Mouse (Mus musculus) cerebellum, postnatal 4 days (tissue): Measurements from ENCODE around the gene Nobox.

ENCODE experiments used
- DNase-seq, 2 experiments: peaks; one replicate each; pipeline ENCODE4 v3.0.0; 2022; ENCODE audit warnings: low spot score in 2 of 2, mixed read lengths in 1 of 2

Nobox gene

GRCm38 (mm10) chr6:43309454-43309853, at the start of gene Nobox:
Nobox (minus strand) TSS chr6:43309554.
- DNase-seq: no peak

- DNase-seq: no peak
These were observed 45.3 kb upstream of the Nobox start for GRCm38 (mm10) chr6:43354562-43355241.

GRCm38 (mm10) chr6:43353446-43353845, 44.1 kb upstream of the Nobox start:
- DNase-seq: no peak

- DNase-seq: no peak
These were observed 39.7 kb upstream of the Nobox start for GRCm38 (mm10) chr6:43349083-43349482.

- DNase-seq: no peak
These were observed 38.3 kb upstream of the Nobox start for GRCm38 (mm10) chr6:43347637-43348036.

GRCm38 (mm10) chr6:43343006-43343405, 33.7 kb upstream of the Nobox start:
- DNase-seq: no peak

- no peak for DNase-seq
These were observed 33.0 kb upstream of the Nobox start for GRCm38 (mm10) chr6:43342386-43342785.

- no peak for DNase-seq
These were observed 29.4 kb upstream of the Nobox start for GRCm38 (mm10) chr6:43338804-43339203.

- DNase-seq: no peak
These were observed 28.2 kb upstream of the Nobox start for GRCm38 (mm10) chr6:43337491-43337961.

GRCm38 (mm10) chr6:43335619-43336234, 26.4 kb upstream of the Nobox start:
- DNase-seq: no peak

GRCm38 (mm10) chr6:43333479-43333878, 24.1 kb upstream of the Nobox start:
- DNase-seq: peak in 1 of 2 experiments; percentile 45

GRCm38 (mm10) chr6:43312961-43313656, 3.8 kb upstream of the Nobox start:
- DNase-seq: no peak

- DNase-seq: no peak
These were observed 3.2 kb upstream of the Nobox start for GRCm38 (mm10) chr6:43312546-43312945.

GRCm38 (mm10) chr6:43310071-43310470, 717 bp upstream of the Nobox start:
- DNase-seq: no peak

- no peak for DNase-seq
These were observed 11.9 kb downstream of the Nobox start for GRCm38 (mm10) chr6:43297508-43297850.

GRCm38 (mm10) chr6:43296798-43297507, 12.4 kb downstream of the Nobox start:
- DNase-seq: peak in 1 of 2 experiments; percentile 6

- DNase-seq: peak in 1 of 2 experiments; percentile 6
These were observed 13.4 kb downstream of the Nobox start for GRCm38 (mm10) chr6:43295908-43296307.

GRCm38 (mm10) chr6:43293175-43293574, 16.2 kb downstream of the Nobox start:
- DNase-seq: no peak

- no peak for DNase-seq
These were observed 16.8 kb downstream of the Nobox start for GRCm38 (mm10) chr6:43292471-43293076.

GRCm38 (mm10) chr6:43292041-43292440, 17.3 kb downstream of the Nobox start:
- DNase-seq: no peak

- no peak for DNase-seq
These were observed 28.9 kb downstream of the Nobox start for GRCm38 (mm10) chr6:43280481-43280880.

- no peak for DNase-seq
These were observed 31.1 kb downstream of the Nobox start for GRCm38 (mm10) chr6:43278247-43278646.
